Mouse (Mus musculus): ENCODE measurements around the gene Abcb8.

- no peak for TF ChIP-seq CTCF (IDR thresholded peaks at IDR 0.05; ENCODE audit: low read depth, low read length)
- no peak for TF ChIP-seq POLR2A (IDR thresholded peaks at IDR 0.05; ENCODE audit: extremely low read depth, insufficient read depth, low read length)
These were observed 27.0 kb upstream of the Abcb8 start for GRCm38 (mm10) chr5:24366426-24366825.

All from liver, adult 2 months (tissue).